Mouse (Mus musculus): Measurements from ENCODE around the gene Shkbp1. TPM values are rescaled to one million over a fixed set of nuclear protein-coding genes. Genes with fewer than 3 reads are reported as not detected.

Shkbp1 gene
- total RNA-seq, 2 experiments from 2014 or later, result 2.3 to 2.8 TPM

DNA sequence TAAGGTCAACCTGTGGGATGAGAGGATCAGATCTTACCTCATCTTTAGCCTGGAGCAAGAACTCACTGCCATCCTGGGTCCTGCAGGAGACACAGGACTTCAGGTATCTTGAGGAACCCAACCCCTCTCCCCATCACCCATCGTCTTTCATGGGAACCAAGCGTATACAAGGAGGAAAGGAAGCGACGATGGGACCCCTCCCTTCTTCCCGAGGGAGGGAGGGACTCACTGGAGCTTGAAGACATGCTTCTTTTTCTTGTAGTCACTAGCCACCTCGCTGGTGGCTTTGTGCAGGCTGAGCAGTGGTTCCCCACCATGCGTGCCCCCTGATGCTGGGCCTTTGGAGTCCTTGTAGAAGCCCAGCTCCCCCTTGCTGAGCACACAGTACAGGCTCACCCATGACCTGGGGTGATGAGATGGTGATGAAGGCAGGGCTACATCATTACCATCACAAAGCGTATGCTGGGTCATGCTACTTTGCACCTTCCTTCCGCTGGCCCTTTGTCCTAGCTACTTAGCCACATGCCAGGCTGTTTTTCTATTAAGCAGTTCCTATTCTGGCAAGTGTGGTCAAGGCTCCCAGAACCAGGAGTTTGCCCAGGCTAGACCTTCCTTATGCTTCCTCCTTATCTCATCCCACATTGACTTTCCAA, 4.0 kb upstream of the Shkbp1 start:
- intact Hi-C loops (cut with DNase I), result no loop called here
- TF ChIP-seq CTCF (IDR thresholded peaks at IDR 0.05), result no peak
- Histone ChIP-seq H3K27ac (no peak overlapping the region), H3K4me3 (no peak overlapping the region)
- DNase-seq, result no peak

DNA sequence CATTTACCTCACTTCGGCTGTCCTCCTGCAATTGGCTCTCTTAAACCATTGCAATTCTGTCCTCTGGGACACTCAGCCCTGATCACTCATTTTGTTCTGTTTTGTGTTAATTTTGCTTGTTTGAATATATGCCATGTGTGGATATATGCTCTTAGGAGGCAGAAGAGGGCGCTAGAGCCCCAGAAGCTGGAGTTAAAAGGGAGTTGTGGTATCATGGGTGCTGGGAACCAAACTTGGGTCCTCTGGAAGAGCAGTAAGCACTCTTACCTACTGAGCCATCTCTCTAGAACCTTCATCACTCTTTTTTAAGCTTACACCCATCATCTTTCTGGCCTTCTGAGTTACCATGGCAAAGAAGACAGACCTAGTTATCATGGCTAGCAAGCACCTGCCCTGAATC, 3.3 kb upstream of the Shkbp1 start:
- intact Hi-C loops (cut with DNase I), result no loop called here
- DNase-seq, result no peak
- no peak overlapping the region for H3K4me3 ChIP-seq
- TF ChIP-seq CTCF (IDR thresholded peaks at IDR 0.05), result no peak
- H3K27ac ChIP-seq, result no peak overlapping the region

DNA sequence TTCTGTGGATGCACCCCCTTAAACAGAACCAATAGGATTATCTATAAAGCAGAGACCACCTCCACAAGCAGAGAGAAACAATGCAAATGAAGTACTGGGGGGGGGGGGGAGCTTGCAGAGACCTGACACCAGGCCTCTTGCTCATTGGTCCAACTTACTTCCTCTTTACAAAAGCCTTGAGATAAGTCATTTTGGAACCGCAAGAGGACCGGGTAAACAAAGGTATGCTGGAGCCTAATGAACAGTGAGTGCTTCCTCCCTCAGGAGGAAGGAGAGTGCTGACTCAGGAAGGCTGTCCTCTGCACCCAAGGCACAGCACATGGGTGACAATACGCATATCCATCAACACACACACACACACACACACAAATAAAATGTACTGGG, 1.8 kb upstream of the Shkbp1 start:
- intact Hi-C loops (cut with DNase I), result no loop called here
- DNase-seq, result no peak
- no peak overlapping the region for H3K4me3 ChIP-seq
- no peak overlapping the region for H3K27ac ChIP-seq
- TF ChIP-seq CTCF (IDR thresholded peaks at IDR 0.05), result no peak

DNA sequence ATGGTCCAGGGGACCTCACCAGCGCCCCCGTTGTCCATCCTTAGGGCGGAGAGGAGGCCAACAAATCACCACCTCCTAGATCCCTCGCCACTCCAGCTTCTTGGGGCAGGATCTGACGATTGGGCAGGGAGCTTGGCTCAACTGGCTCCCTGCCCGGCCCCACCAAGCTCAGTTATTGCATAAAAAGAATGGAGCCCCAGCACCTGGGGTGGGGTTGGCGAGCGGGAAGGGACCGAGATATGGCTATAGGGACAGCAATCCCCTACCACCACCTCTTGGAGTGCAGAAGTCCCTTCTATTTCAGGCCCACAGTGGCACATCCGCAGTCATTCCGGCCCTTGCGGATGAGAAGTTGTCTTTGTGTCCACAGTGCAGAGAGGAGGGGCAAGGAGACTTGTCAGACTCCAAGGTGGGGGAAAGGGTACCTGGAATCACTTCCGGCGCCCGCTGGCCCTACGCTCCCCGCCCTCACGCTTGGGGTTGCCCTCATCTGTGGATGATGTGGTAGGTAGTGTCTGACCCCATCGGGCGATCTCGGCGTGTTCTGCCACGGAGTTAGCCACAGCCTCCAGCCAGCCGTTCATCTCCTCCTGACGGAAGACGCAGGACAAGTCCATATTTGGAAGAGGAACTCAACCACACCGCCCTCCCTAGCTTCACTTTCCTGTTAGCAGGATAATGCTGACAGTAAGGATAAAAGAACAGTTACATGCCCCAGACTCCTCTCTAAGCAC, 1.2 kb upstream of the Shkbp1 start, which contains the start of gene Gm20479:
Gene Gm20479, minus strand, starts transcription at position 559 of the 734 bp plus-strand sequence.
- intact Hi-C loops (cut with DNase I), result no loop called here

DNA sequence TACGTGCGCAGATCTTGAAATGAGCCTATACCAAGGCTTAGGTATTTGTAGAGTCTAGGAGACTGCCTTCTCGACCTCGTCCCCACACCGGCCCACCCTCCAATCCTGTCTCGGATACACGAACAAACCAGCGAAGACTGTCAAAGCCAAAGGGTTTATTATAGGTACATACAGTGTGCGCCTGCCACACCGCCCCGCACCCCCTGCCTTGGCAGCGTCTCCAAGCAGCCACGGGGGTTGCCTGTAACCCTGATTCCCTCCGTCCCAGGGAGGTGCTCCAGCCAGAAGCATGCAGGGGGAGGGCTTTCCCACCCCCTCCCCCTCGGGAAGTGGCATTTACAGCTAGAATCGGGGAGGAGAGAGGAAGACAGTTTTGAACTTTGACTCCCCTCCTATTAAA, 429 bp upstream of the Shkbp1 start:
- Histone ChIP-seq H3K27ac (peak overlapping the region; percentile 63), H3K4me3 (peak overlapping the region; percentile 87)
- peak; percentile 46 for DNase-seq
- intact Hi-C loops (cut with DNase I), result no loop called here
- TF ChIP-seq CTCF (IDR thresholded peaks at IDR 0.05), result no peak

More for the DNA sequence above, 1.2 kb upstream of the Shkbp1 start, which contains the start of gene Gm20479:
- peak within 1 kb of the TSS; percentile 87 for H3K4me3 ChIP-seq
- peak; percentile 31 for DNase-seq
- peak within 1 kb of the TSS; percentile 63 for H3K27ac ChIP-seq
- no peak for TF ChIP-seq CTCF (IDR thresholded peaks at IDR 0.05)

DNA sequence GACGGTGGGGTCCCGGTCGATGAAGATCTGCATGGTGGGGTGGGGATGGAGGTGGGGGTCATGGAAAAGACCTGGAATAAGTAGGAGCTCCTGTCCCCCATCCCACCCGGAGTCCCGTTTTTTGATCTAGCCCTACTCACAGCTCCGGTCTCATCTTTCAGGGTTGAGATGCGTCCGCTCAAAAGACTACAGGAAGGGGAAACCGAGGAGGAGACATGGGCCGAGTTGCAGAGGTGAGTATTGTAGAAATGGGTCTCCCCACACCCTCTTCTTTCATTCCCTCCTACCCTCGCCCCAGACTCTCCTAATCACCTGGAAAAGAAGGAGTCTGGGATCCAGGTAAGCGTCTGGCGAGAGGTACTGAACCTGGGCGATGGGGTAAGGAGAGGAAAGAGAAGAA, 558 bp downstream of the Shkbp1 start:
- intact Hi-C loops (cut with DNase I), result loop anchor here (2.0 kb wide), 1 partner anchor 18 kb away; the partner anchor contains the start of gene Ltbp4
- no peak for TF ChIP-seq CTCF (IDR thresholded peaks at IDR 0.05)
- H3K4me3 ChIP-seq, result peak overlapping the region; percentile 87
- H3K27ac ChIP-seq, result peak overlapping the region; percentile 79
- DNase-seq, result no peak

DNA sequence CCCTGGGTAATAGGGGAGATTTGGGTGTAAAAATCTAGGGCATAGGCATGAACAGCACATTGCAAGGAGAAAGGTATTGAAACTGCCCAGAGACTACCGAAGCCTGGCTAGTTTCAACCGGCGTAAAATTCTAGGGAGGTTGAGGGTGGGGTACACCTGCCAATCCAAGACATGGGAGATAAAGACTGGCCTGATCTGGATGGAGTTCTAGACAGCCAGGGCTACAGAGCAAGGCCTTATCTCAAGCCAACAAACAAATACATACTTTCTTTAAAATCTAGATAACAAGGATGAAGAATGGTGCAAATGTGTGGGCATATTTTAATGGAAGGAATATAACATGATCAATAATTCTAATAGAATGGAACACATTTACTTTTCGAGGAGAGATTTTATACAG, 1.0 kb downstream of the Shkbp1 start:
- no peak for TF ChIP-seq CTCF (IDR thresholded peaks at IDR 0.05)
- Histone ChIP-seq H3K4me3 (no peak overlapping the region), H3K27ac (no peak overlapping the region)
- no peak for DNase-seq
- intact Hi-C loops (cut with DNase I), result loop anchor here (2.0 kb wide), 1 partner anchor 18 kb away; the partner anchor contains the start of gene Ltbp4

DNA sequence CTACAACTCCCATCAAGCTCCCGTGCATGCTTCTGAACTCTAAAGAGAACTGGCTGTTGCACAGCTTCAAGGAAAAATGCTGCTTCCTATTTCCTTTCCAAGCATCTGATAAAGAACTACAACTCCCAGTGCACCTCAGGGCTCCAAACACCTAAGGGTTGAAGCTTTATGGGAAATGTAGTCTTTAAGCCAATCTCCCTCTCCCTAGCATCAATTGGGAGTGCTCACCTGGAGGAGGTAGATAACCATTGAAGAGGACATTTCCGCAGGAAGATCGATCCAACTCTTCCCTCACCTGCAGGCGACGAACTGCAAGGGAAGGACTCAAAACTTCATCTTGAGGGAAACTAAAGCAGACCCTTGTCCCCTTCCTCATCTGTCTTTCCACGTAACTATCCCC, 1.7 kb downstream of the Shkbp1 start:
- no peak for DNase-seq
- TF ChIP-seq CTCF (IDR thresholded peaks at IDR 0.05), result no peak
- intact Hi-C loops (cut with DNase I), result loop anchor here (2.0 kb wide), 1 partner anchor 17 kb away; the partner anchor contains the start of gene Ltbp4

DNA sequence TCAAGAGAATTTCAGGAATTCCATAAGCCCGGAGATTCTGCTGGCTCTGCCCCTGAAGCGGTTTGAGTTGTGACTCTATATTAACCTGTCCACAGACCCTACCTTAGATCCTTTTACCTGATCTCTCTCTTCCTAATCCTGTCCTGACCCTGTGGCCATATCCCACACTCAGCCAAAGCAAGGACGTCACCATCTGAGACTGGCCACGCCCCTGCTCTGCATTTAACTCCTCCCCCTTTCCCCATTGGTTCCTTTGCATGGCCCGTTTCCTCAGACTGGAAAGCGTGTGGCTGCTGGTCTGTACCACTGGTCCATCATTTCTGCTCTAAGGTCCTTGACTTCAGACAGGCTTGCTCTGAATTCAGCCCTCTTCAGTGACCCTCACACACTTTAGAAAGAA, 10.4 kb downstream of the Shkbp1 start:
- H3K27ac ChIP-seq, result no peak overlapping the region
- DNase-seq, result no peak
- H3K4me3 ChIP-seq, result no peak overlapping the region
- intact Hi-C loops (cut with DNase I), result no loop called here
- no peak for TF ChIP-seq CTCF (IDR thresholded peaks at IDR 0.05)

More for the DNA sequence above, 1.7 kb downstream of the Shkbp1 start:
- H3K27ac ChIP-seq, result no peak overlapping the region
- H3K4me3 ChIP-seq, result no peak overlapping the region

DNA sequence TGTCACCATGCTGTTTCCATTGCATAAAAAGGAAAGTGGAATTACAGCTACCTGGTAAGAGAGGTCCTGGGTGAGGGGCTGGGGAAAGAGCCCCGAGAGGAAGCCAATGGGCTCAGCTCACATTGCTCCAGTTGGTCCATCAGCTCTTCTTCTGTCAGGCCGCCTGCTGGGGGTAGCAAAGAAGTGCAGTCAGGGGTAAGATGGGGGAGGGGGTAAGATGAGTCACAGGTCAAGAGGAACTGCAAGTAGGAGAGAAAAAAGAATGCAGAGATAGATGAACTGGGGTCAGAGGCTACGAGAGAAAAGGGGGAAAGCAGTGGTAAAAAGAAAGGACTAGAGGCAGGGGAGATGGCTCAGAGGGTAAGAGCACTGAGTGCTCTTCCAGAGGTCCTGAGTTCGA, 13.2 kb downstream of the Shkbp1 start:
- no peak for DNase-seq
- H3K4me3 ChIP-seq, result no peak overlapping the region
- H3K27ac ChIP-seq, result no peak overlapping the region
- TF ChIP-seq CTCF (IDR thresholded peaks at IDR 0.05), result no peak
- intact Hi-C loops (cut with DNase I), result no loop called here

DNA sequence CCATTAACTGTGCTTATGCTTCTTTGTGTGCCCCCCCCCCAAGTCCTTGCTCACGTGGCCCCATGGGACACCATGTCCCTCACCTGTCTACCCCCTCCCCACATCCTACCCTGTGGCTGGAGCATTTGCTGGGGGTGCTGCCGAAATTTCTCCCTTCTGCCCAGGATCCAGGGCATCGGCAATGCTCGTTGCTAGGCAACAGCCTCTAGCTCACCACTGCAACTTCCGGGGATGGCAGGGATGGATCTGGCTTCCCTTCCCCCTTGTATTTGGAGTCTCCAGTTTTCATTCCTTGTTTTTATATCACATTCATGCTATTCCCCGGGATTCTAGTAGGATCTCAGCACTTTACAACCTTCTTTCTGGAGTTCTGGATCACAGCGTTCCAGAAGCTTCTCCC, 16.3 kb downstream of the Shkbp1 start:
- Histone ChIP-seq H3K4me3 (no peak overlapping the region), H3K27ac (no peak overlapping the region)
- no peak for DNase-seq
- no peak for TF ChIP-seq CTCF (IDR thresholded peaks at IDR 0.05)
- intact Hi-C loops (cut with DNase I), result loop anchor here (5.0 kb wide), 3 partner anchors 63 to 388 kb away; partner anchors contain the start of genes Blvrb and Sptbn4

DNA sequence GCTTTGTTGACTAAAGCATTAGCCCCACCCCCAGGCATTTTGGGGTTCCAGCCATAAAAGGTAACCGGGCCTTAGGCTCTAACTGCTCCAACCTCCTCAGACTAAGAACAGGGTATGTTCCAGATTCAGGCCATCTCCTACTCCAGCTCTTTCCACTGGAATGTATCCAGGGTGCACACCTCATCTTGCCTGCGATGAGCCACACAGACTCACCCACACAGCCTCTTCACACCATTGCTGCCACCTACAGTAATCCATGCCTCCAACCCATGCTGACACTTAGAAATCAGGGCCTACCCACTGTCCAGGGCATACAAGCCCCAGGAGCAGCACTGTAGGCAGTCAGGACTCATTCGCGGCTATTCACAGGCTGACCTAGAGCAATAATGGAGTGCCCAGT, 16.7 kb downstream of the Shkbp1 start:
- no peak overlapping the region for H3K27ac ChIP-seq
- no peak for DNase-seq
- no peak for TF ChIP-seq CTCF (IDR thresholded peaks at IDR 0.05)
- no peak overlapping the region for H3K4me3 ChIP-seq
- intact Hi-C loops (cut with DNase I), result loop anchor here (5.0 kb wide), 3 partner anchors 63 to 388 kb away; partner anchors contain the start of genes Blvrb and Sptbn4

Data from gastrocnemius, adult 2 months (tissue).